Mouse (Mus musculus): ENCODE data around the gene Arpc1b.
A peak's percentile ranks its signal among the peaks of the same experiment; 100 is the strongest.

Gene Arpc1b

DNA sequence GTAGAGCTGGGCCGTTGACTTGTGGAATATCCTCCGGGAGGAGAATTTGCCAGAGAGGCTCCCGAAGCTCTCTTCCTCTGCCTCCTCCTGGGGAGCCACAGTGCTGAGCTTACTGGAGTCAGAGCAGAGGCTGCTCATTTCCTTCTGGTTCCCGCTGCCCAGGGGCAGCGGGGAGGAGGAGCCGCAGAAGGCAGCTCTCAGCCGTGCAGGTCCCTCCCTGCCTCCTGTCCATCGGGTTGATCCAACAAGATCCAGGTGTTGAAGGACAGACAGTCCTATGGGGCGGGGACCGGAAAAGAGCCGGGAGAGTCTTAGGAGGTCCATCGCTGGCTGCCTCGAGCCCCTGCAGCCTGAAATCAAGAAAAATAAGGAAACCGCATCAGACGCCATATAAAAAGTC is 51.2 kb downstream of the Arpc1b start:
- no peak for DNase-seq (ENCODE audit: low spot score)

DNA sequence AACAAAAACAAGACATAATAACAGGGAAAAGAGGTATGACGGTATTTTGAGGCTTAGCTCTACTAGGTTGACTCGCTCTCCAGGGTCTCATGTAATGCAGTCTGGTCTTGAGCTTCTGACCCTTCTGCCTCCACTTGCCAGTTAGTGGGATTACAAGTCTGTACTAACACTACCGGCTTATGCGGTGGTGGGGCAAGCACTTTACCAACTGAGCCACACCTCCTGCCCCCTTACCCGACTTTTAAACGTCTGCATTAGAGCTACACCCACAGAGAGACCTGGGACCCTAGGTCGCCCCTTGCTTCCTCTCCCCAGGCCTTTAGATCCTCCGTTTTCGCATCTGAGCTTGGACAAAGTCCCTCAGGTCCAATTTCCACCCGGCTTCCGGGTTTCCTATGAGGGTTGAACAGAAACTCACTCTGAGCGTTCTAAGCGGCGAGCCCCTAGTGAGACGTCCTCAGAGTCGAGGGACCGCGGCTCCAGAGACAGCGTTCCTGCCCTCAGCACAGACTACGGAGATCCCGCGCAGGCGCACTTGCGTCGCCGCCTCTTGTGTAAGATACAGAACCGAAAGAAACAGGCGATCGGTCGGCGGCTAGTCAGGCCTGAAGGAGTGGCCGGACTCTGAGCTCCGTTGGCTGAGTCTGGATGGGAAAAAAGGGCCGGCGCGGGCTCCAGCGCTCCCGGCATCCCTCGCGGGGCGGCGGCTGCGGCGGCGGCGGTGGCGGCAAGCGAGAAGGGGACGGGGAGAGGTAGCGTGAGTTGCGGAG is 52.7 kb downstream of the Arpc1b start, which contains the start of the genes Ptcd1 and Cpsf4:
Gene Ptcd1, minus strand, starts transcription at position 573 of the 770 bp plus-strand sequence.
Gene Cpsf4, plus strand, starts transcription at position 678 of the 770 bp plus-strand sequence.
- peak; percentile 98 for DNase-seq (ENCODE audit: low spot score)

DNA sequence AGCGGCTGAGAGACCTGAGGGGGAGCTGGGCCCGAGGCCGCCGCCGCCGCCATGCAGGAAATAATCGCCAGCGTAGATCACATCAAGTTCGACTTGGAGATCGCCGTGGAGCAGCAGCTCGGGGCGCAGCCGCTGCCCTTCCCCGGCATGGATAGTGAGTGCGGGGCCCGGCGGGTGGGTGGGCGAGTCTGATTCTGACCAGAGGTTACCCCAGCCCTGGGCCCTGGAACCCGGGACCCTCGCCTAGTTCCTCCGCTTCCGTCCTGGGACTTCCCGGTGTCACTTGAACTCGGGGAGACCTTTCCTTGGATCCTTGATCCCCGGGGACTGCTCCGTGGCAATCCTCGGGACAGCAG is 53.3 kb downstream of the Arpc1b start:
- no peak for DNase-seq (ENCODE audit: low spot score)

- no peak for DNase-seq (ENCODE audit: low spot score)
These were observed 64.5 kb downstream of the Arpc1b start for GRCm38 (mm10) chr5:145178461-145178980.

Data from testis, postnatal 10 days (tissue).